Mouse (Mus musculus): ENCODE results near the gene Cdc45. TPM values are rescaled to one million over a fixed set of nuclear protein-coding genes. Genes with fewer than 3 reads are reported as not detected.

Gene Cdc45
- polyA plus RNA-seq, 1 experiment from 2014 or later = 20.0 TPM

GRCm38 (mm10) chr16:18795223-18795899 lies 16.4 kb downstream of the Cdc45 start:
- DNase-seq (ENCODE audit: low read depth, low spot score) = peak; percentile 61
- in situ Hi-C loops (cut with MboI; ENCODE audit: low pct_unique_long_range_greater_than_20kb) = loop anchor here (5.0 kb wide), 1 partner anchor 98 kb away; no protein-coding TSS in a partner anchor
- TF ChIP-seq CTCF (IDR thresholded peaks at IDR 0.05) = no peak
- ChIA-PET POLR2A (no interaction called here), CTCF (interaction anchor here (1.1 to 1.2 kb wide), 2 partner anchors 89 to 100 kb away, joined by 3 to 6 read pairs; no protein-coding TSS in a partner anchor)
- H3K27me3 ChIP-seq = no peaks in the 10 kb centered on the region
- ATAC-seq = peak; percentile 65

GRCm38 (mm10) chr16:18788627-18789406 lies 23.0 kb downstream of the Cdc45 start:
- peak; percentile 55 for ATAC-seq
- in situ Hi-C loops (cut with MboI; ENCODE audit: low pct_unique_long_range_greater_than_20kb) = no loop called here

GRCm38 (mm10) chr16:18786652-18787051 lies 25.1 kb downstream of the Cdc45 start:
- ATAC-seq (no peak), DNase-seq (ENCODE audit: low read depth, low spot score) (no peak)
- ChIA-PET POLR2A (no interaction called here), CTCF (interaction anchor here (0.8 kb wide), 1 partner anchor 21 kb away, joined by 3 read pairs; no protein-coding TSS in a partner anchor)
- no peak for TF ChIP-seq CTCF (IDR thresholded peaks at IDR 0.05)
- no peaks in the 10 kb centered on the region for H3K27me3 ChIP-seq
- in situ Hi-C loops (cut with MboI; ENCODE audit: low pct_unique_long_range_greater_than_20kb) = no loop called here

More at GRCm38 (mm10) chr16:18788627-18789406, 23.0 kb downstream of the Cdc45 start:
- no peaks in the 10 kb centered on the region for H3K27me3 ChIP-seq
- TF ChIP-seq CTCF (IDR thresholded peaks at IDR 0.05) = no peak
- ChIA-PET CTCF (interaction anchor here (1.0 to 2.2 kb wide), 4 partner anchors 10 to 102 kb away, joined by 3 to 7 read pairs (median 4); no protein-coding TSS in a partner anchor), POLR2A (no interaction called here)
- peak; percentile 31 for DNase-seq (ENCODE audit: low read depth, low spot score)

- no peak for TF ChIP-seq CTCF (IDR thresholded peaks at IDR 0.05)
- ATAC-seq (no peak), DNase-seq (ENCODE audit: low read depth, low spot score) (no peak)
- in situ Hi-C loops (cut with MboI; ENCODE audit: low pct_unique_long_range_greater_than_20kb) = no loop called here
- no peaks in the 10 kb centered on the region for H3K27me3 ChIP-seq
- POLR2A ChIA-PET = interaction anchor here (0.6 kb wide), 1 partner anchor 90 kb away, joined by 4 read pairs; no protein-coding TSS in a partner anchor
- CTCF ChIA-PET = no interaction called here
Observed at GRCm38 (mm10) chr16:18785485-18785884, 26.3 kb downstream of the Cdc45 start.

- TF ChIP-seq CTCF (IDR thresholded peaks at IDR 0.05) = no peak
- ATAC-seq (no peak), DNase-seq (ENCODE audit: low read depth, low spot score) (no peak)
- CTCF ChIA-PET = no interaction called here
- H3K27me3 ChIP-seq = no peaks in the 10 kb centered on the region
- POLR2A ChIA-PET = interaction anchor here (0.6 kb wide), 1 partner anchor 89 kb away, joined by 4 read pairs; no protein-coding TSS in a partner anchor
- in situ Hi-C loops (cut with MboI; ENCODE audit: low pct_unique_long_range_greater_than_20kb) = no loop called here
Observed at GRCm38 (mm10) chr16:18785025-18785424, 26.8 kb downstream of the Cdc45 start.

- ChIA-PET POLR2A (no interaction called here), CTCF (no interaction called here)
- no peak for ATAC-seq
- peaks cover 7% of the 10 kb centered on the region for H3K27me3 ChIP-seq
- TF ChIP-seq CTCF (IDR thresholded peaks at IDR 0.05) = no peak
- DNase-seq (ENCODE audit: low read depth, low spot score) = no peak
- in situ Hi-C loops (cut with MboI; ENCODE audit: low pct_unique_long_range_greater_than_20kb) = no loop called here
Observed at GRCm38 (mm10) chr16:18781810-18782209, 30.0 kb downstream of the Cdc45 start.

GRCm38 (mm10) chr16:18778461-18778860 lies 33.3 kb downstream of the Cdc45 start:
- in situ Hi-C loops (cut with MboI; ENCODE audit: low pct_unique_long_range_greater_than_20kb) = no loop called here
- no peak for DNase-seq (ENCODE audit: low read depth, low spot score)
- POLR2A ChIA-PET = no interaction called here
- no peak for TF ChIP-seq CTCF (IDR thresholded peaks at IDR 0.05)
- peaks cover 7% of the 10 kb centered on the region for H3K27me3 ChIP-seq
- CTCF ChIA-PET = no interaction called here
- ATAC-seq = no peak

- ChIA-PET CTCF (no interaction called here), POLR2A (no interaction called here)
- TF ChIP-seq CTCF (IDR thresholded peaks at IDR 0.05) = no peak
- in situ Hi-C loops (cut with MboI; ENCODE audit: low pct_unique_long_range_greater_than_20kb) = no loop called here
- peaks cover 7% of the 10 kb centered on the region for H3K27me3 ChIP-seq
- DNase-seq (ENCODE audit: low read depth, low spot score) (no peak), ATAC-seq (no peak)
Observed at GRCm38 (mm10) chr16:18777101-18778080, 34.4 kb downstream of the Cdc45 start.

GRCm38 (mm10) chr16:18776556-18777100 lies 35.2 kb downstream of the Cdc45 start, which contains the start of gene Cldn5:
Gene Cldn5, plus strand, starts transcription at chr16:18776847.
- ATAC-seq (no peak), DNase-seq (ENCODE audit: low read depth, low spot score) (no peak)
- ChIA-PET POLR2A (no interaction called here), CTCF (no interaction called here)
- in situ Hi-C loops (cut with MboI; ENCODE audit: low pct_unique_long_range_greater_than_20kb) = no loop called here
- TF ChIP-seq CTCF (IDR thresholded peaks at IDR 0.05) = no peak
- H3K27me3 ChIP-seq = peaks cover 7% of the 10 kb centered on the region

Measured in Patski (cell line).